Mouse (Mus musculus): Measurements from ENCODE around the gene Nedd9. TPM values are rescaled to one million over a fixed set of nuclear protein-coding genes. Genes with fewer than 3 reads are reported as not detected.

Nedd9 gene
- total and polyA plus RNA-seq, 3 experiments = 41.3 to 48.7 (median 42.5) TPM

DNA sequence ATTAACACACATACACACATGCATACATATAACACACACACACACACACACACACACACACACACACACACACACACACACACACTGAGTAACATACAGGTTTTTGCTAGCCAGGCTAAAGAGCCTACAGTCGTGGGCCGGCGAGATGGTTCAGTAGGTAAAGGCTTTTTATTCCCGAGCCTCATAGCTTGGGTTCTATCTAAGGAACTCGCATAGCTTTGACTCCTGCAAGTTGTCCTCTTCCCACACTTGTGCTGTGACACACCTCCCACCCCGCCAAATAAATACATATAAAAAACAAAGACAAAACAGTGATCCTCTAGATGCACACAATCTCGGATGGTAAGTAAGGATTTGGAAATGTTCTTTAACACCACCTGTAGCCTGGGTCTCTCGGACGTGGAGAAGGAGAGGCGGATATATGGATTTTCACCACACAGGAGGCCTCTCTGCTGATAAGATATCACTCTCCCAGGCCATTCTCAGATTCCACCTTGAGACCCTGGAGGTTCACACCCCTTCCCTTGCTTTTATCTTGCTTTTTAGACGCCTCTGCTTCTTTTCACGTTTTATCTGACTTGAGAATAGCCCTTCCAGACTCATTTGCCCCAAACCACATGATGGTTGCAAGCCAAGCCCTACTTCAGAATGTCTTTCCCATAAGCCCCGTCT is 68.8 kb downstream of the Nedd9 start:
- no peak overlapping the region for H3K4me2 ChIP-seq (ENCODE audit: insufficient read depth, low read depth, poor library complexity, severe bottlenecking)
- peaks cover 44 to 81% of the 10 kb centered on the region in 2 experiments for H3K36me3 ChIP-seq (replicated peaks in 1 of 2; ENCODE audit: control insufficient read depth in 1 of 2, insufficient read depth in 1 of 2, low read length in 1 of 2)
- H3K79me2 ChIP-seq (replicated peaks; ENCODE audit: control insufficient read depth, extremely low read depth, insufficient read depth, poor library complexity, severe bottlenecking) = no peaks in the 10 kb centered on the region
- peaks cover 5% of the 10 kb centered on the region for H3K9me3 ChIP-seq (replicated peaks; ENCODE audit: low read length)
- TF ChIP-seq BHLHE40 (IDR thresholded peaks at IDR 0.05; ENCODE audit: low read depth, low read length) (no peak), NELFE (IDR thresholded peaks at IDR 0.05; ENCODE audit: low read depth, low read length) (no peak), CHD2 (IDR thresholded peaks at IDR 0.05; ENCODE audit: low read length) (no peak), RCOR1 (conservative IDR thresholded peaks at IDR 0.05; ENCODE audit: low read depth, low read length) (no peak), ELF1 (IDR thresholded peaks at IDR 0.05; ENCODE audit: low read depth, low read length) (no peak), POLR2A (IDR thresholded peaks at IDR 0.05; ENCODE audit: low read depth, low read length) (no peak), E2F4 (IDR thresholded peaks at IDR 0.05; ENCODE audit: insufficient replicate concordance, low read depth, low read length) (no peak), ZKSCAN1 (IDR thresholded peaks at IDR 0.05; ENCODE audit: borderline replicate concordance, low read depth, low read length) (no peak), MAFK (IDR thresholded peaks at IDR 0.05; ENCODE audit: insufficient replicate concordance, low read length) (no peak), GABPA (IDR thresholded peaks at IDR 0.05; ENCODE audit: insufficient replicate concordance, low read depth, low read length) (no peak), UBTF (IDR thresholded peaks at IDR 0.05; ENCODE audit: low read depth, low read length) (no peak), ZNF384 (IDR thresholded peaks at IDR 0.05; ENCODE audit: low read depth, low read length) (no peak), MYC (IDR thresholded peaks at IDR 0.05; ENCODE audit: low read depth, low read length) (no peak), RAD21 (IDR thresholded peaks at IDR 0.05; ENCODE audit: low read depth, low read length) (no peak), MEF2A (IDR thresholded peaks at IDR 0.05; ENCODE audit: borderline replicate concordance, low read depth, low read length) (no peak), MAZ (IDR thresholded peaks at IDR 0.05; ENCODE audit: low read depth, low read length) (no peak), JUND (conservative IDR thresholded peaks at IDR 0.05; ENCODE audit: low read depth, low read length) (no peak), CHD1 (IDR thresholded peaks at IDR 0.05; ENCODE audit: low read depth, low read length) (no peak), JUN (IDR thresholded peaks at IDR 0.05; ENCODE audit: insufficient read depth, low read depth, low read length) (no peak)
- H3K4me3 ChIP-seq (replicated peaks in 1 of 3; ENCODE audit: low read depth in 2 of 3, low read length in 2 of 3, poor library complexity in 1 of 3) = no peak overlapping the region
- in situ Hi-C loops (cut with MboI; ENCODE audit: low pct_ligation_motif_present, low pct_unique_long_range_greater_than_20kb, low sequenced_read_pairs) (no loop called here), dilution Hi-C loops (cut with MboI; ENCODE audit: extremely low pct_ligation_motif_present, extremely low pct_unique_long_range_greater_than_20kb, low sequenced_read_pairs) (no loop called here)
- no peak for DNase-seq (ENCODE audit: extremely low read depth)
- H3K27me3 ChIP-seq (replicated peaks) = no peaks in the 10 kb centered on the region
- H3K27ac ChIP-seq (ENCODE audit: insufficient read depth, low read depth) = no peak overlapping the region
- H3K4me1 ChIP-seq (ENCODE audit: control insufficient read depth in 1 of 2, insufficient read depth in 2 of 2) = peaks cover 0 to 13% of the 10 kb centered on the region in 2 experiments; a peak in 1 of 4 replicates
- no peak overlapping the region for H3K9ac ChIP-seq (ENCODE audit: insufficient read depth, low read depth)
